Mouse (Mus musculus): Measurements from ENCODE around the gene Mcur1.

Mcur1 gene

GRCm38 (mm10) chr13:43559711-43560457, at the start of gene Mcur1:
TSS of gene Mcur1 (minus strand) at chr13:43560191.
- in situ Hi-C loops (cut with MboI, MseI): loop anchor here (5.0 to 25.0 kb wide), 4 partner anchors 78 to 385 kb away; partner anchors contain the start of genes Ranbp9 (in 1 of the 2) and Tbc1d7 (in 1 of the 2)

GRCm38 (mm10) chr13:43608854-43609253, 48.9 kb upstream of the Mcur1 start:
- in situ Hi-C loops (cut with MboI, MseI): no loop called here

- in situ Hi-C loops (cut with MboI, MseI): no loop called here
These were observed 43.1 kb upstream of the Mcur1 start for GRCm38 (mm10) chr13:43603042-43603441.

- in situ Hi-C loops (cut with MboI, MseI): no loop called here
These were observed 42.4 kb upstream of the Mcur1 start for GRCm38 (mm10) chr13:43602440-43602839.

- in situ Hi-C loops (cut with MboI, MseI): no loop called here
These were observed 41.0 kb upstream of the Mcur1 start for GRCm38 (mm10) chr13:43600967-43601366.

- in situ Hi-C loops (cut with MboI, MseI): loop anchor here (5.0 to 10.0 kb wide), 2 partner anchors 131 to 739 kb away; no protein-coding TSS in a partner anchor
These were observed 35.9 kb upstream of the Mcur1 start for GRCm38 (mm10) chr13:43595896-43596295.

- in situ Hi-C loops (cut with MboI, MseI): loop anchor here in 1 of 2 experiments (10.0 kb wide), 1 partner anchor 742 kb away; no protein-coding TSS in a partner anchor
These were observed 32.7 kb upstream of the Mcur1 start for GRCm38 (mm10) chr13:43592681-43593068.

GRCm38 (mm10) chr13:43591828-43592680, 32.1 kb upstream of the Mcur1 start:
- in situ Hi-C loops (cut with MboI, MseI): loop anchor here in 1 of 2 experiments (10.0 kb wide), 1 partner anchor 743 kb away; no protein-coding TSS in a partner anchor

- in situ Hi-C loops (cut with MboI, MseI): no loop called here
These were observed 28.2 kb upstream of the Mcur1 start for GRCm38 (mm10) chr13:43587844-43588840.

GRCm38 (mm10) chr13:43586966-43587365, 27.0 kb upstream of the Mcur1 start:
- in situ Hi-C loops (cut with MboI, MseI): no loop called here

GRCm38 (mm10) chr13:43585335-43585734, 25.3 kb upstream of the Mcur1 start:
- in situ Hi-C loops (cut with MboI, MseI): no loop called here

- in situ Hi-C loops (cut with MboI, MseI): no loop called here
These were observed 23.5 kb upstream of the Mcur1 start for GRCm38 (mm10) chr13:43583504-43583903.

- in situ Hi-C loops (cut with MboI, MseI): no loop called here
These were observed 23.0 kb upstream of the Mcur1 start for GRCm38 (mm10) chr13:43582961-43583360.

GRCm38 (mm10) chr13:43580661-43581060, 20.7 kb upstream of the Mcur1 start:
- in situ Hi-C loops (cut with MboI, MseI): no loop called here

- in situ Hi-C loops (cut with MboI, MseI): no loop called here
These were observed 19.7 kb upstream of the Mcur1 start for GRCm38 (mm10) chr13:43579740-43580139.

GRCm38 (mm10) chr13:43577766-43578165, 17.8 kb upstream of the Mcur1 start:
- in situ Hi-C loops (cut with MboI, MseI): no loop called here

- in situ Hi-C loops (cut with MboI, MseI): no loop called here
These were observed 17.3 kb upstream of the Mcur1 start for GRCm38 (mm10) chr13:43577254-43577653.

GRCm38 (mm10) chr13:43575431-43575830, 15.4 kb upstream of the Mcur1 start:
- in situ Hi-C loops (cut with MboI, MseI): no loop called here

GRCm38 (mm10) chr13:43573979-43574378, 14.0 kb upstream of the Mcur1 start:
- in situ Hi-C loops (cut with MboI, MseI): loop anchor here in 1 of 2 experiments (25.0 kb wide), 1 partner anchor 387 kb away; no protein-coding TSS in a partner anchor

- in situ Hi-C loops (cut with MboI, MseI): loop anchor here in 1 of 2 experiments (25.0 kb wide), 1 partner anchor 380 kb away; no protein-coding TSS in a partner anchor
These were observed 7.3 kb upstream of the Mcur1 start for GRCm38 (mm10) chr13:43567141-43567891.
